Mouse (Mus musculus) CH12.LX (cell line): Measurements from ENCODE around the gene Gm20708. TPM values are rescaled to one million over a fixed set of nuclear protein-coding genes. Genes with fewer than 3 reads are reported as not detected.

Source experiments
- DNase-seq: peaks from one replicate; pipeline ENCODE4 v3.0.0-alpha.2; 2013; ENCODE audit errors: extremely low read depth
- H3K27ac ChIP-seq: 2 replicates; pipeline ENCODE4 v1.5.1; 2012; ENCODE audit warnings: low read depth, mild to moderate bottlenecking, control low read depth, moderate library complexity; ENCODE audit not compliant: insufficient read depth
- H3K27me3 ChIP-seq: replicated peaks from 2 replicates; pipeline ENCODE3; 2012; ENCODE audit warnings: inconsistent platforms
- H3K36me3 ChIP-seq, 2 experiments: replicated peaks in 1 of 2; 2 replicates each; pipeline versions ENCODE3 to v1.6.1; 2012; ENCODE audit warnings: inconsistent platforms in 1 of 2, low read length in 1 of 2, mild to moderate bottlenecking in 1 of 2, mixed read lengths in 1 of 2, moderate library complexity in 1 of 2; ENCODE audit not compliant: control insufficient read depth in 1 of 2, insufficient read depth in 1 of 2
- H3K4me1 ChIP-seq, 2 experiments: 2 replicates each; pipeline ENCODE4 v1.6.1; 2012; ENCODE audit warnings: inconsistent platforms in 1 of 2, moderate library complexity in 1 of 2; ENCODE audit not compliant: insufficient read depth in 2 of 2, control insufficient read depth in 1 of 2
- H3K4me2 ChIP-seq: 2 replicates; pipeline ENCODE4 v1.6.1; 2012; ENCODE audit warnings: low read depth, mild to moderate bottlenecking, control low read depth; ENCODE audit not compliant: poor library complexity, insufficient read depth, severe bottlenecking
- H3K4me3 ChIP-seq, 3 experiments: fragments of 150-350 bp in 1 of 3; sonication (generic) in 1 of 3; replicated peaks in 1 of 3; 2 replicates each; pipeline versions ENCODE3 to v1.5.1; 2011 to 2012; ENCODE audit warnings: low read depth in 2 of 3, low read length in 2 of 3, mild to moderate bottlenecking in 2 of 3, moderate library complexity in 2 of 3, control low read depth in 1 of 3, improper control_type of control experiment in 1 of 3, inconsistent platforms in 1 of 3, mixed read lengths in 1 of 3; ENCODE audit not compliant: poor library complexity in 1 of 3
- H3K79me2 ChIP-seq: replicated peaks from 2 replicates; pipeline ENCODE4 v1.6.1; 2012; ENCODE audit warnings: mild to moderate bottlenecking, moderate library complexity; ENCODE audit not compliant: control insufficient read depth, poor library complexity, insufficient read depth, severe bottlenecking; ENCODE audit errors: extremely low read depth
- H3K9ac ChIP-seq: 2 replicates; pipeline ENCODE4 v1.6.1; 2012; ENCODE audit warnings: low read depth, mild to moderate bottlenecking, control low read depth, moderate library complexity; ENCODE audit not compliant: insufficient read depth
- H3K9me3 ChIP-seq: replicated peaks from 2 replicates; pipeline ENCODE3; 2012; ENCODE audit warnings: low read length, inconsistent platforms, mixed read lengths
- BHLHE40 ChIP-seq: IDR thresholded peaks from 2 replicates; pipeline ENCODE4 v1.6.1; 2011; ENCODE audit warnings: mild to moderate bottlenecking, low read depth, low read length, improper control_type of control experiment
- CHD1 ChIP-seq: IDR thresholded peaks from 2 replicates; pipeline ENCODE4 v1.6.1; 2012; ENCODE audit warnings: low read depth, low read length, improper control_type of control experiment, inconsistent platforms
- ELF1 ChIP-seq: IDR thresholded peaks from 2 replicates; pipeline ENCODE4 v1.6.1; 2014; ENCODE audit warnings: low read depth, mild to moderate bottlenecking, inconsistent platforms, low read length, improper control_type of control experiment
- EP300 ChIP-seq: IDR thresholded peaks from 2 replicates; pipeline ENCODE4 v1.6.1; 2011; ENCODE audit warnings: low read length, improper control_type of control experiment
- GABPA ChIP-seq: IDR thresholded peaks from 2 replicates; pipeline ENCODE4 v1.6.1; 2012; ENCODE audit warnings: low read depth, low read length, improper control_type of control experiment, inconsistent platforms; ENCODE audit not compliant: insufficient replicate concordance
- HCFC1 ChIP-seq: IDR thresholded peaks from 2 replicates; pipeline ENCODE4 v1.6.1; 2012; ENCODE audit warnings: low read depth, mild to moderate bottlenecking, inconsistent platforms, low read length, improper control_type of control experiment
- IRF4 ChIP-seq: IDR thresholded peaks from 2 replicates; pipeline ENCODE4 v1.6.1; 2014; ENCODE audit warnings: low read depth, mild to moderate bottlenecking, inconsistent platforms, low read length, improper control_type of control experiment
- JUN ChIP-seq: IDR thresholded peaks from 2 replicates; pipeline ENCODE4 v1.6.1; 2011; ENCODE audit warnings: low read depth, mild to moderate bottlenecking, low read length, improper control_type of control experiment, moderate library complexity; ENCODE audit not compliant: insufficient read depth
- JUND ChIP-seq: conservative IDR thresholded peaks from 2 replicates; pipeline ENCODE4 v1.6.1; 2011; ENCODE audit warnings: low read depth, low read length, improper control_type of control experiment
- MAFK ChIP-seq: IDR thresholded peaks from 2 replicates; pipeline ENCODE4 v1.6.1; 2011; ENCODE audit warnings: low read length, improper control_type of control experiment; ENCODE audit not compliant: insufficient replicate concordance
- MAZ ChIP-seq: IDR thresholded peaks from 2 replicates; pipeline ENCODE4 v1.6.1; 2012; ENCODE audit warnings: low read depth, mild to moderate bottlenecking, inconsistent platforms, low read length, improper control_type of control experiment, moderate library complexity
- MXI1 ChIP-seq: IDR thresholded peaks from 2 replicates; pipeline ENCODE4 v1.6.1; 2011; ENCODE audit warnings: mild to moderate bottlenecking, low read depth, low read length, improper control_type of control experiment
- MYC ChIP-seq: IDR thresholded peaks from 2 replicates; pipeline ENCODE4 v1.6.1; 2011; ENCODE audit warnings: low read depth, mild to moderate bottlenecking, improper control_type of control experiment, low read length
- NRF1 ChIP-seq: IDR thresholded peaks from 2 replicates; pipeline ENCODE4 v1.6.1; 2014; ENCODE audit warnings: low read depth, mild to moderate bottlenecking, inconsistent platforms, low read length, improper control_type of control experiment, moderate library complexity
- POLR2A ChIP-seq: IDR thresholded peaks from 2 replicates; pipeline ENCODE4 v1.6.1; 2011; ENCODE audit warnings: low read depth, mild to moderate bottlenecking, improper control_type of control experiment, low read length
- POLR2AphosphoS2 ChIP-seq: IDR thresholded peaks from 2 replicates; pipeline ENCODE4 v1.6.1; 2011; ENCODE audit warnings: low read depth, low read length, improper control_type of control experiment
- RCOR1 ChIP-seq: conservative IDR thresholded peaks from 2 replicates; pipeline ENCODE4 v1.6.1; 2012; ENCODE audit warnings: low read depth, mild to moderate bottlenecking, inconsistent platforms, low read length, improper control_type of control experiment
- TCF12 ChIP-seq: IDR thresholded peaks from 2 replicates; pipeline ENCODE4 v1.6.1; 2014; ENCODE audit warnings: low read depth, mild to moderate bottlenecking, inconsistent platforms, low read length, improper control_type of control experiment
- USF1 ChIP-seq: IDR thresholded peaks from 2 replicates; pipeline ENCODE4 v1.6.1; 2014; ENCODE audit warnings: low read depth, mild to moderate bottlenecking, inconsistent platforms, low read length, improper control_type of control experiment
- ZC3H11A ChIP-seq: IDR thresholded peaks from 2 replicates; pipeline ENCODE4 v1.6.1; 2012; ENCODE audit warnings: low read depth, mild to moderate bottlenecking, inconsistent platforms, low read length, improper control_type of control experiment
- ZKSCAN1 ChIP-seq: IDR thresholded peaks from 2 replicates; pipeline ENCODE4 v1.6.1; 2012; ENCODE audit warnings: low read depth, inconsistent platforms, low read length, improper control_type of control experiment, borderline replicate concordance
- ZNF384 ChIP-seq: IDR thresholded peaks from 2 replicates; pipeline ENCODE4 v1.6.1; 2012; ENCODE audit warnings: low read depth, low read length, improper control_type of control experiment, inconsistent platforms
- dilution Hi-C: fragments of 300-500 bp; cut with MboI; formaldehyde crosslinking; loops from 2 replicates; pipeline ENCODE4 v1.14.3; 2020; ENCODE audit warnings: low sequenced_read_pairs; ENCODE audit not compliant: extremely low pct_unique_long_range_greater_than_20kb, extremely low pct_ligation_motif_present
- in situ Hi-C: fragments of 300-500 bp; cut with MboI; formaldehyde crosslinking; loops from 3 replicates; pipeline ENCODE4 v1.14.3; 2019; ENCODE audit warnings: low sequenced_read_pairs, low pct_ligation_motif_present, low pct_unique_long_range_greater_than_20kb, mixed read lengths
- polyA plus RNA-seq: library from polyadenylated mRNA; unstranded; fragments of >175 nt; gene quantifications from 2 replicates; pipeline ENCODE4 v1.2.1, GENCODE M21; 2012; ENCODE audit warnings: low read depth; ENCODE audit not compliant: insufficient read length
- total RNA-seq, 2 experiments: library from RNA; depleted of rRNA; stranded (reverse); fragments of 300-350 nt in 1 of 2; fragments of >200 nt in 1 of 2; gene quantifications; 2 replicates each; pipeline ENCODE4 v1.2.3; 2012 to 2014

Gm20708 gene
- total and polyA plus RNA-seq, 3 experiments: 0.50 to 1.0 (median 0.80) TPM

- Histone ChIP-seq H3K27ac (no peak overlapping the region), H3K9me3 (peaks cover 13% of the 10 kb centered on the region), H3K36me3 (peaks cover 48 to 68% of the 10 kb centered on the region in 2 experiments), H3K79me2 (peaks cover 37% of the 10 kb centered on the region), H3K9ac (no peak overlapping the region), H3K27me3 (no peaks in the 10 kb centered on the region), H3K4me1 (peaks cover 4 to 22% of the 10 kb centered on the region in 2 experiments), H3K4me2 (no peak overlapping the region), H3K4me3 (no peak overlapping the region)
- DNase-seq: no peak
- TF ChIP-seq CHD1 (no peak), HCFC1 (no peak), JUND (no peak), EP300 (no peak), RCOR1 (no peak), POLR2A (no peak), GABPA (no peak), ELF1 (no peak), MYC (no peak), ZC3H11A (no peak), TCF12 (no peak), USF1 (no peak), ZNF384 (no peak), MAFK (no peak), POLR2AphosphoS2 (no peak), MXI1 (no peak), IRF4 (no peak), NRF1 (no peak), MAZ (no peak), JUN (no peak)
- dilution Hi-C loops: no loop called here
- in situ Hi-C loops: no loop called here
These were observed 43.4 kb downstream of the Gm20708 start for GRCm38 (mm10) chr11:117852875-117853274.

GRCm38 (mm10) chr11:117854241-117854640 is 44.8 kb downstream of the Gm20708 start:
- peaks cover 36% of the 10 kb centered on the region for H3K79me2 ChIP-seq
- no peak overlapping the region for H3K4me2 ChIP-seq
- no peaks in the 10 kb centered on the region for H3K27me3 ChIP-seq
- no peak for DNase-seq
- in situ Hi-C loops (no loop called here), dilution Hi-C loops (no loop called here)
- H3K9ac ChIP-seq: no peak overlapping the region
- H3K27ac ChIP-seq: no peak overlapping the region
- peaks cover 13% of the 10 kb centered on the region for H3K9me3 ChIP-seq
- no peak overlapping the region for H3K4me3 ChIP-seq
- H3K4me1 ChIP-seq: peaks cover 4 to 19% of the 10 kb centered on the region in 2 experiments
- H3K36me3 ChIP-seq: peaks cover 48 to 80% of the 10 kb centered on the region in 2 experiments
- TF ChIP-seq EP300 (no peak), BHLHE40 (no peak), ZC3H11A (no peak), ZKSCAN1 (no peak)
- TF ChIP-seq, all 38 proteins: peak for 0
